Mouse (Mus musculus) spleen, adult 2 months (tissue): Measurements from ENCODE around the gene Ackr4. TPM values are rescaled to one million over a fixed set of nuclear protein-coding genes. Genes with fewer than 3 reads are reported as not detected.

Experiments used
- DNase-seq, 2 experiments: peaks; one replicate each; pipeline versions ENCODE4 v3.0.0 to v3.0.0-alpha.2; 2012 to 2021; ENCODE audit warnings: low spot score in 2 of 2, low read depth in 1 of 2
- H3K27ac ChIP-seq: fragments of 200-500 bp; 2 replicates; pipeline ENCODE4 v1.5.1; 2012; ENCODE audit warnings: low read length, inconsistent platforms; ENCODE audit not compliant: insufficient read depth
- H3K27me3 ChIP-seq: fragments of 200-500 bp; 2 replicates; pipeline ENCODE4 v1.6.1; 2012; ENCODE audit warnings: mild to moderate bottlenecking, moderate library complexity, low read length, inconsistent platforms; ENCODE audit not compliant: control insufficient read depth, insufficient read depth
- H3K36me3 ChIP-seq: fragments of 200-500 bp; 2 replicates; pipeline ENCODE4 v1.6.1; 2012; ENCODE audit warnings: mild to moderate bottlenecking, low read length, inconsistent platforms; ENCODE audit not compliant: control insufficient read depth, insufficient read depth
- H3K4me1 ChIP-seq: fragments of 200-500 bp; 2 replicates; pipeline ENCODE4 v1.6.1; 2011; ENCODE audit warnings: inconsistent platforms; ENCODE audit not compliant: control insufficient read depth, insufficient read depth, insufficient read length
- H3K4me3 ChIP-seq: fragments of 200-500 bp; 2 replicates; pipeline ENCODE4 v1.5.1; 2011; ENCODE audit warnings: mild to moderate bottlenecking, inconsistent platforms; ENCODE audit not compliant: insufficient read depth, insufficient read length; ENCODE audit errors: extremely low read depth
- CTCF ChIP-seq: fragments of 200-500 bp; IDR thresholded peaks from 2 replicates; pipeline ENCODE4 v1.5.1; 2011; ENCODE audit warnings: mild to moderate bottlenecking, inconsistent platforms; ENCODE audit not compliant: insufficient read depth, insufficient read length, insufficient replicate concordance; ENCODE audit errors: extremely low read depth
- POLR2A ChIP-seq: fragments of 200-500 bp; IDR thresholded peaks from 2 replicates; pipeline ENCODE4 v1.6.1; 2011; ENCODE audit warnings: low read depth, low read length, inconsistent platforms
- WGBS: fragments of 180-500 bp; shearing (Covaris S2); methylation state at CpG from one replicate; pipeline ENCODE4 v1.1.7; 2018; 5-methylcytosine and 5-hydroxymethylcytosine counted together
- polyA plus RNA-seq: library from polyadenylated mRNA; depleted of rRNA; stranded (reverse); fragments of >200 nt; gene quantifications from 2 replicates; pipeline ENCODE4 v1.2.3, GENCODE M21; 2012; rRNA removed

The Ackr4 gene
- polyA plus RNA-seq, 1 experiment, result 1.6 TPM

DNA sequence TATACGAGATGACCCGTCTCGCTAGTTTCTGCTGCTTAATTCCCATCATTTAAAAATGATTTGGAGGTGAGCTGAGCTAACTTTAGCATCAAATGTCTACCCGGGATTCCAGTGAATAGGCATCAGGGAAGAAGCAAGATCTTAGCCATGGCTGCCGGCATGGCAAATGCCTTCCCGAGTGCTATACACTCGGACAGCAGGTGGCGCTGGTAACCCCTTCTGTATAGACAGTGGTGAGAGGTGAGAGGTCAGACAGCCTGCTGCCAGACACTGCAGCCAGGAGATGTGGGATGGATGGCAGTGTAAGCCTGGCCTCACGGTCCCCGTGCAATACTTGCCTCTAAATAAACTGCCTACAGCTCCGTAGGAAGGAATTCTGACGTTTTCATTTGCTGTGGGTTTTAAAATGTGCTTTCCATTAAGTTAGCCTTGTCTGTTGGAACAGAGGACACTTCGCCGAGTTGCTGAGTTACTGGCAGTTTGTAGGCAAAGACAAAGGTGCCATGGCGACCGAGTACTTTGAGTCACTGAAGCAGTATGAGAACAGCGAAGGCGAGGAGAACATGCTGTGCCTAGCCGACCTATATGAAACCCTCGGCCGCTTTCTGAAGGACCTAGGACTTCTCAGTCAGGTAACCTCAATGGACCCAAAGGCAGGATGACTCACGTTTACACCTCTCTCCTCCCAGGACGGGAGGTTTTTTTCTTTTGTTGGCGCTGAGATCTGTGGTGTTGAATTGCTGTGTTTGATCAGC is 91.3 kb downstream of the Ackr4 start:
- Histone ChIP-seq H3K27me3 (no peaks in the 10 kb centered on the region), H3K4me3 (no peak overlapping the region), H3K27ac (no peak overlapping the region), H3K36me3 (peaks cover 1% of the 10 kb centered on the region; the same call in 1 of the 2 replicates), H3K4me1 (no peaks in the 10 kb centered on the region; the same call in 1 of the 2 replicates)
- peak; percentile 60; the same call in 1 of the 2 replicates for TF ChIP-seq CTCF
- TF ChIP-seq POLR2A, result no peak
- WGBS, result 59% methylated on average over 24 of the region's 24 CpGs
- DNase-seq, result peak; percentile 25 to 66

DNA sequence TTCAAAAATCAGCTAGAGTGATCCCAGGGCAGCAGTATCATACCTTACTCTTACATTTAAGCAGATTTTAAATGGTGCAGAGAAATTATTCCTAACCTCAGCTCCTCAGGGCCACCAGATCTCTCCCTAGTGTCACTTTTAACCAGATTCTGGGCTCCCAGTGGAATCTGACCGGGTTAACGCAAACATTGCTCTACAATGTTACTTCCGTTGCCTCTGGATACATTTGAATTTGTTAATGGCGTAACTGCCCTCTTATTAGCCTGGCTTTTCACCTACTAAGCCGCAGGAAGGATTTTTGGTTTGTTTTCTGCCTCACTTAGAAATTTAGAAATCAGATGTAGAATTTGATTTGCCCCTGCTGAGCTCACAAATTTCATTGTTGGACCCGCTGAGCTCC is 92.0 kb downstream of the Ackr4 start:
- H3K27ac ChIP-seq, result no peak overlapping the region
- no peak for DNase-seq
- TF ChIP-seq CTCF (no peak), POLR2A (no peak)
- no peaks in the 10 kb centered on the region for H3K27me3 ChIP-seq
- WGBS, result 85% methylated on average over 6 of the region's 6 CpGs
- H3K4me3 ChIP-seq, result no peak overlapping the region
- peaks cover 1% of the 10 kb centered on the region; the same call in 1 of the 2 replicates for H3K36me3 ChIP-seq
- H3K4me1 ChIP-seq, result no peaks in the 10 kb centered on the region; the same call in 1 of the 2 replicates

DNA sequence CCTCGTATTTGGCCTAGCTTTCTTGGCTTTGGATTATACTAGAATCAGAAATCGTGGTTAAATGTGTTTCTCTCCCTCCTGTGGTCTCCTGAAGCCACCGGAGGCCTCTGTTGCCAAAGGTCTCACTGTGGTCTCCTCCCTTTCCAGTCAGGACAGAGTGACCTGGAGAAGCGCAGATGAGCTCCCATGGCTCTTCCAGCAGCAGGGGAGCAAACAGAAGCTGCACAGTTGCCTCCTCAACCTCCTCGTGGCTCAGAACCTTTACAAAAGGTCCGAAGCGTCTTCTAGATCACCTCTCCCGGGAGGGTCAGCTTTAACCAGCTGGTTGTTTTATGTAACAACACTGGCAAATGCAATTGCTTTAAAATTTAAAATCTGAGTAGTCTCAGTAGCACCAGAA is 92.5 kb downstream of the Ackr4 start:
- no peak for DNase-seq
- H3K4me3 ChIP-seq, result no peak overlapping the region
- H3K27ac ChIP-seq, result no peak overlapping the region
- H3K36me3 ChIP-seq, result peaks cover 1% of the 10 kb centered on the region; the same call in 1 of the 2 replicates
- TF ChIP-seq POLR2A (no peak), CTCF (no peak)
- H3K27me3 ChIP-seq, result no peaks in the 10 kb centered on the region
- H3K4me1 ChIP-seq, result no peaks in the 10 kb centered on the region; the same call in 1 of the 2 replicates
- WGBS, result 82% methylated on average over 8 of the region's 8 CpGs

Other genes with a start within 250 kb of the Ackr4 start
- 2.4 and 4.1 TPM in 2 replicates for gene Nphp3, start 124.4 kb downstream of the Ackr4 start, polyA plus RNA-seq
- not detected in 2 replicates for gene Gm28305, start 86.3 kb downstream of the Ackr4 start, polyA plus RNA-seq
- gene Uba5, start 63.8 kb downstream of the Ackr4 start, polyA plus RNA-seq, result 9.4 and 10.2 TPM in 2 replicates
- 5.5 and 6.3 TPM in 2 replicates for gene Acad11, start 63.6 kb downstream of the Ackr4 start, polyA plus RNA-seq
- 28.8 and 32.8 TPM in 2 replicates for gene Dnajc13, start 136.0 kb upstream of the Ackr4 start, polyA plus RNA-seq
- 2.2 and 2.6 TPM in 2 replicates for gene Acpp, start 210.8 kb upstream of the Ackr4 start, polyA plus RNA-seq